Mouse (Mus musculus): ENCODE measurements around the gene Rcan3. TPM values are rescaled to one million over a fixed set of nuclear protein-coding genes. Genes with fewer than 3 reads are reported as not detected.

Rcan3 gene
- polyA plus RNA-seq (2015; fragmentation: Nextera tagmentation; extraction: Ambion mirVana) = 12.4 and 18.4 TPM in 2 replicates

GRCm38 (mm10) chr4:135433443-135434394 lies at the start of gene Rcan3:
Gene Rcan3, minus strand, starts transcription at chr4:135433853.

GRCm38 (mm10) chr4:135397991-135398390 lies 35.7 kb downstream of the Rcan3 start, which contains the start of gene Ncmap:
Gene Ncmap, minus strand, starts transcription at chr4:135398227.

Small RNA genes within 50 kb of the gene (microRNA-seq; reads per million reads assigned to microRNA genes)
- 250 reads per million, percentile 55 among the genes with 10 or more reads in this experiment for gene Mir700 (ENCODE audit: borderline replicate concordance, insufficient number of aligned reads)

Other genes with a start within 250 kb of the Rcan3 start
- 51.3 and 62.1 TPM in 2 replicates for gene Clic4, start 161.0 kb downstream of the Rcan3 start, polyA plus RNA-seq (2015; fragmentation: Nextera tagmentation; extraction: Ambion mirVana)
- 102 and 153 TPM in 2 replicates for gene Srrm1, start 80.5 kb downstream of the Rcan3 start, polyA plus RNA-seq (2015; fragmentation: Nextera tagmentation; extraction: Ambion mirVana)
- 0.52 and 0.54 TPM in 2 replicates for gene Ncmap, start 35.6 kb downstream of the Rcan3 start, polyA plus RNA-seq (2015; fragmentation: Nextera tagmentation; extraction: Ambion mirVana)
- 0.47 and 0.50 TPM in 2 replicates for gene Stpg1, start 60.9 kb upstream of the Rcan3 start, polyA plus RNA-seq (2015; fragmentation: Nextera tagmentation; extraction: Ambion mirVana)
- gene Nipal3, start 61.2 kb upstream of the Rcan3 start, polyA plus RNA-seq (2015; fragmentation: Nextera tagmentation; extraction: Ambion mirVana) = 2.4 and 4.6 TPM in 2 replicates
- 0.06 and 0.12 TPM in 2 replicates for gene Grhl3, start 139.8 kb upstream of the Rcan3 start, polyA plus RNA-seq (2015; fragmentation: Nextera tagmentation; extraction: Ambion mirVana)